Mouse (Mus musculus) olfactory bulb, adult 2 months (tissue): ENCODE data around the gene Rcan1.

Source experiments
- CTCF ChIP-seq: fragments of 200-500 bp; IDR thresholded peaks from 2 replicates; pipeline ENCODE4 v1.5.1; 2012; ENCODE audit warnings: low read depth, mild to moderate bottlenecking, low read length, moderate library complexity; ENCODE audit not compliant: insufficient read depth
- POLR2A ChIP-seq: fragments of 200-500 bp; IDR thresholded peaks from 2 replicates; pipeline ENCODE4 v1.6.1; 2012; ENCODE audit warnings: mild to moderate bottlenecking, low read depth, low read length, moderate library complexity; ENCODE audit not compliant: insufficient read depth

GRCm38 (mm10) chr16:92415702-92416118 lies 55.0 kb downstream of the Rcan1 start:
- TF ChIP-seq CTCF: no peak
- no peak for TF ChIP-seq POLR2A
